Mouse (Mus musculus) thymus, postnatal 14 days (tissue): ENCODE results near the gene Ctsf.
A peak's percentile ranks its signal among the peaks of the same experiment; 100 is the strongest.

ENCODE experiments used
- DNase-seq: peaks from one replicate; pipeline ENCODE4 v3.0.0; 2021

The Ctsf gene

GRCm38 (mm10) chr19:4854552-4855469 is at the start of gene Ctsf:
Gene Ctsf (plus strand): TSS chr19:4855130.
- no peak for DNase-seq

GRCm38 (mm10) chr19:4810309-4810708 is 44.6 kb upstream of the Ctsf start:
- DNase-seq, result no peak

GRCm38 (mm10) chr19:4810746-4811062 is 44.2 kb upstream of the Ctsf start:
- DNase-seq, result no peak

- DNase-seq, result peak; percentile 96
These were observed 43.6 kb upstream of the Ctsf start, which contains the start of the genes Gm21992 and Rbm14 for GRCm38 (mm10) chr19:4811063-4811908. Gene Gm21992 (minus strand): TSS chr19:4811612. Gene Rbm14 (minus strand): TSS chr19:4811634.

- DNase-seq, result no peak
These were observed 43.1 kb upstream of the Ctsf start for GRCm38 (mm10) chr19:4811909-4812242.

- DNase-seq, result peak; percentile 26
These were observed 42.5 kb upstream of the Ctsf start for GRCm38 (mm10) chr19:4812334-4812949.

- DNase-seq, result peak; percentile 52
These were observed 41.9 kb upstream of the Ctsf start for GRCm38 (mm10) chr19:4813015-4813414.

- no peak for DNase-seq
These were observed 37.6 kb upstream of the Ctsf start for GRCm38 (mm10) chr19:4817182-4817835.

GRCm38 (mm10) chr19:4820678-4821303 is 34.1 kb upstream of the Ctsf start:
- no peak for DNase-seq

- no peak for DNase-seq
These were observed 26.4 kb upstream of the Ctsf start for GRCm38 (mm10) chr19:4828444-4829114.

GRCm38 (mm10) chr19:4829156-4829555 is 25.8 kb upstream of the Ctsf start:
- DNase-seq, result no peak

- DNase-seq, result no peak
These were observed 21.0 kb upstream of the Ctsf start for GRCm38 (mm10) chr19:4833977-4834376.

- no peak for DNase-seq
These were observed 18.8 kb upstream of the Ctsf start for GRCm38 (mm10) chr19:4836096-4836495.

- DNase-seq, result no peak
These were observed 17.9 kb upstream of the Ctsf start for GRCm38 (mm10) chr19:4837049-4837448.

GRCm38 (mm10) chr19:4838526-4839140 is 16.3 kb upstream of the Ctsf start:
- DNase-seq, result no peak

GRCm38 (mm10) chr19:4839149-4839548 is 15.8 kb upstream of the Ctsf start, which contains the start of the genes Ccs and Ccdc87:
Gene Ccs (minus strand): TSS chr19:4839332.
Gene Ccdc87 (plus strand): TSS chr19:4839366.
- DNase-seq, result peak; percentile 95

- DNase-seq, result no peak
These were observed 14.1 kb upstream of the Ctsf start for GRCm38 (mm10) chr19:4840848-4841247.

GRCm38 (mm10) chr19:4842611-4843010 is 12.3 kb upstream of the Ctsf start:
- no peak for DNase-seq

- no peak for DNase-seq
These were observed 9.1 kb upstream of the Ctsf start for GRCm38 (mm10) chr19:4845846-4846245.

GRCm38 (mm10) chr19:4847490-4847889 is 7.4 kb upstream of the Ctsf start:
- DNase-seq, result peak; percentile 38

- no peak for DNase-seq
These were observed 5.1 kb upstream of the Ctsf start for GRCm38 (mm10) chr19:4849800-4850199.
